21 mouse cellular contexts compared by ENCODE assay signal in genomic region chr17:51742502-51742901, GRCm38 (mm10).
DNase-seq lines count a peak whose midpoint lies in the region; ATAC-seq and TF ChIP-seq lines count a peak whose summit lies in the region.
"Had no signal": no experiment of that assay in that cellular context is flagged by ENCODE, and none has a peak within 500 bp of the region (broad histone marks: within the 10 kb centered on the region; RNA-seq: fewer than 3 reads in every experiment).

No protein-coding gene starts in this region.

- H3K9me3 ChIP-seq in forebrain, embryonic 13.5 days (replicated peaks): no peaks in the 10 kb centered on the region
- H3K9me3 ChIP-seq in forebrain, embryonic 11.5 days (ENCODE audit: control insufficient read depth, low read length): no peaks in the 10 kb centered on the region
- no peaks in the 10 kb centered on the region for H3K9me3 ChIP-seq in midbrain, embryonic 14.5 days (ENCODE audit: control insufficient read depth, low read length)
- no peaks in the 10 kb centered on the region for H3K9me3 ChIP-seq in midbrain, embryonic 10.5 days (replicated peaks)
- no peaks in the 10 kb centered on the region for H3K9me3 ChIP-seq in neural tube, embryonic 14.5 days (ENCODE audit: control insufficient read depth, low read length)
- H3K9me3 ChIP-seq: embryonic facial prominence, embryonic 13.5 days; heart, embryonic 10.5 days; hindbrain, embryonic 10.5 days; limb, embryonic 15.5 days; liver, embryonic 15.5 days; stomach, embryonic 15.5 days had no signal

- no peak overlapping the region for H3K27ac ChIP-seq in forebrain, embryonic 13.5 days
- no peak overlapping the region for H3K27ac ChIP-seq in forebrain, embryonic 11.5 days (ENCODE audit: low read depth, low read length)
- no peak overlapping the region for H3K27ac ChIP-seq in midbrain, embryonic 14.5 days (replicated peaks; ENCODE audit: low read depth, low read length)
- no peak overlapping the region for H3K27ac ChIP-seq in midbrain, embryonic 10.5 days (replicated peaks)
- 0 out of 2 replicates have a peak overlapping the region, but pooled peaks have one; percentile 64 for H3K27ac ChIP-seq in cortical plate, adult 2 months (ENCODE audit: insufficient read depth, low read length)
- H3K27ac ChIP-seq in neural tube, embryonic 14.5 days (ENCODE audit: low read depth, low read length): no peak overlapping the region
- H3K27ac ChIP-seq: embryonic facial prominence, embryonic 13.5 days; heart, embryonic 10.5 days; hindbrain, embryonic 10.5 days; kidney, postnatal 0 days; limb, embryonic 15.5 days; liver, embryonic 15.5 days; stomach, embryonic 15.5 days had no signal

- H3K27me3 ChIP-seq in forebrain, embryonic 13.5 days: no peaks in the 10 kb centered on the region
- no peaks in the 10 kb centered on the region for H3K27me3 ChIP-seq in forebrain, embryonic 11.5 days (ENCODE audit: control insufficient read depth, insufficient read depth, low read length)
- H3K27me3 ChIP-seq in midbrain, embryonic 14.5 days (ENCODE audit: control insufficient read depth, insufficient read depth, low read length): no peaks in the 10 kb centered on the region
- no peaks in the 10 kb centered on the region for H3K27me3 ChIP-seq in midbrain, embryonic 10.5 days (ENCODE audit: low read depth, poor library complexity, severe bottlenecking)
- H3K27me3 ChIP-seq in neural tube, embryonic 14.5 days (ENCODE audit: control insufficient read depth, insufficient read depth, low read length): no peaks in the 10 kb centered on the region
- H3K27me3 ChIP-seq: embryonic facial prominence, embryonic 13.5 days; limb, embryonic 15.5 days; liver, embryonic 15.5 days; stomach, embryonic 15.5 days had no signal

- 74% methylated on average over 10 of the region's 10 CpGs for WGBS in forebrain, embryonic 13.5 days
- 82% methylated on average over 10 of the region's 10 CpGs for WGBS in forebrain, embryonic 11.5 days
- WGBS in midbrain, embryonic 14.5 days: 78% methylated on average over 10 of the region's 10 CpGs
- 85% methylated on average over 10 of the region's 10 CpGs for WGBS in midbrain, embryonic 10.5 days
- WGBS in neural tube, embryonic 14.5 days: 69% methylated on average over 10 of the region's 10 CpGs

- no peak overlapping the region for H3K9ac ChIP-seq in forebrain, embryonic 13.5 days
- no peak overlapping the region for H3K9ac ChIP-seq in forebrain, embryonic 11.5 days (ENCODE audit: low read length)
- H3K9ac ChIP-seq in midbrain, embryonic 14.5 days (replicated peaks; ENCODE audit: low read length): no peak overlapping the region
- no peak overlapping the region for H3K9ac ChIP-seq in neural tube, embryonic 14.5 days (replicated peaks; ENCODE audit: low read depth, low read length)
- H3K9ac ChIP-seq: embryonic facial prominence, embryonic 13.5 days; limb, embryonic 15.5 days; liver, embryonic 15.5 days; stomach, embryonic 15.5 days had no signal

- TF ChIP-seq POLR2A in cortical plate, adult 2 months (IDR thresholded peaks at IDR 0.05; ENCODE audit: extremely low read depth, insufficient read depth, low read length): no peak

- H3K4me2 ChIP-seq in forebrain, embryonic 13.5 days: no peak overlapping the region
- H3K4me2 ChIP-seq in forebrain, embryonic 11.5 days (ENCODE audit: low read depth, low read length, severe bottlenecking): no peak overlapping the region
- H3K4me2 ChIP-seq in midbrain, embryonic 14.5 days (ENCODE audit: low read length): no peak overlapping the region
- no peak overlapping the region for H3K4me2 ChIP-seq in neural tube, embryonic 14.5 days (ENCODE audit: low read depth, low read length)
- H3K4me2 ChIP-seq: embryonic facial prominence, embryonic 13.5 days; limb, embryonic 15.5 days; liver, embryonic 15.5 days; stomach, embryonic 15.5 days had no signal

- DNase-seq in forebrain, embryonic 11.5 days (ENCODE audit: low spot score): no peak
- DNase-seq in midbrain, embryonic 14.5 days: peak; percentile 46
- DNase-seq in midbrain, embryonic 10.5 days (ENCODE audit: low spot score): no peak
- no peak for DNase-seq in natural killer cell, adult 2 months (ENCODE audit: low spot score in 2 of 2)
- no peak for DNase-seq in gastrocnemius, adult 18-20 months (ENCODE audit: low spot score)
- DNase-seq: adrenal gland, postnatal 36 days; cerebellum, adult 8-10 months; right cerebral cortex, postnatal 25 days; thymus, adult 2 months had no signal

- peaks cover 17% of the 10 kb centered on the region; the same call in 1 of the 2 replicates for H3K4me1 ChIP-seq in forebrain, embryonic 13.5 days
- no peaks in the 10 kb centered on the region for H3K4me1 ChIP-seq in forebrain, embryonic 11.5 days (replicated peaks; ENCODE audit: control insufficient read depth, insufficient read depth, low read length)
- peaks cover 5% of the 10 kb centered on the region; the same call in 1 of the 2 replicates for H3K4me1 ChIP-seq in midbrain, embryonic 14.5 days (ENCODE audit: control insufficient read depth, insufficient read depth, low read length)
- no peaks in the 10 kb centered on the region for H3K4me1 ChIP-seq in midbrain, embryonic 10.5 days
- no peaks in the 10 kb centered on the region; the same call in 1 of the 2 replicates for H3K4me1 ChIP-seq in cortical plate, adult 2 months (ENCODE audit: control insufficient read depth, insufficient read depth, low read length)
- H3K4me1 ChIP-seq in neural tube, embryonic 14.5 days (ENCODE audit: control insufficient read depth, insufficient read depth, low read length): no peaks in the 10 kb centered on the region
- H3K4me1 ChIP-seq: heart, embryonic 10.5 days; liver, embryonic 15.5 days; stomach, embryonic 15.5 days had no signal

- H3K36me3 ChIP-seq in forebrain, embryonic 13.5 days (ENCODE audit: poor library complexity, severe bottlenecking): peaks cover 31% of the 10 kb centered on the region
- no peaks in the 10 kb centered on the region; the same call in 1 of the 2 replicates for H3K36me3 ChIP-seq in forebrain, embryonic 11.5 days (ENCODE audit: control insufficient read depth, insufficient read depth, low read length)
- H3K36me3 ChIP-seq in midbrain, embryonic 14.5 days (ENCODE audit: control insufficient read depth, insufficient read depth, low read length): peaks cover 38% of the 10 kb centered on the region
- peaks cover 59% of the 10 kb centered on the region for H3K36me3 ChIP-seq in midbrain, embryonic 10.5 days
- peaks cover 7% of the 10 kb centered on the region; the same call in 1 of the 2 replicates for H3K36me3 ChIP-seq in neural tube, embryonic 14.5 days (ENCODE audit: control insufficient read depth, insufficient read depth, low read length)
- H3K36me3 ChIP-seq: G1E; liver, embryonic 15.5 days; stomach, embryonic 15.5 days had no signal

- no peak for TF ChIP-seq CTCF in cortical plate, adult 2 months (IDR thresholded peaks at IDR 0.05; ENCODE audit: extremely low read depth, insufficient read depth, low read length)

- no peak overlapping the region for H3K4me3 ChIP-seq in forebrain, embryonic 13.5 days
- H3K4me3 ChIP-seq in forebrain, embryonic 11.5 days (ENCODE audit: low read depth, low read length): no peak overlapping the region
- H3K4me3 ChIP-seq in midbrain, embryonic 14.5 days (replicated peaks; ENCODE audit: low read depth, low read length): no peak overlapping the region
- H3K4me3 ChIP-seq in midbrain, embryonic 10.5 days: no peak overlapping the region
- H3K4me3 ChIP-seq in cortical plate, adult 2 months (ENCODE audit: insufficient read depth, low read length): no peak overlapping the region
- no peak overlapping the region for H3K4me3 ChIP-seq in neural tube, embryonic 14.5 days (ENCODE audit: low read depth, low read length)
- H3K4me3 ChIP-seq: embryonic facial prominence, embryonic 13.5 days; heart, embryonic 10.5 days; hindbrain, embryonic 10.5 days; limb, embryonic 15.5 days; liver, embryonic 15.5 days; stomach, embryonic 15.5 days had no signal

- ATAC-seq in forebrain, embryonic 13.5 days: 0 out of 2 replicates have a peak, but pooled peaks have one; percentile 26
- ATAC-seq in forebrain, embryonic 11.5 days (replicated peaks; ENCODE audit: low FRiP score): no peak
- 0 out of 2 replicates have a peak, but pooled peaks have one; percentile 43 for ATAC-seq in midbrain, embryonic 14.5 days (ENCODE audit: low FRiP score, low TSS enrichment)
- ATAC-seq in neural tube, embryonic 14.5 days (ENCODE audit: low read depth): peak; percentile 39; the same call in 1 of the 2 replicates
- ATAC-seq: intestine, embryonic 16.5 days had no signal
